Mouse (Mus musculus): ENCODE measurements around the gene Serpina3j.
A peak's percentile ranks its signal among the peaks of the same experiment; 100 is the strongest.
"Not testable (repeated sequence)": the region's sequence is repeated elsewhere in the genome, so short reads cannot be mapped to it uniquely, and the experiment has no call there.

The Serpina3j gene

DNA sequence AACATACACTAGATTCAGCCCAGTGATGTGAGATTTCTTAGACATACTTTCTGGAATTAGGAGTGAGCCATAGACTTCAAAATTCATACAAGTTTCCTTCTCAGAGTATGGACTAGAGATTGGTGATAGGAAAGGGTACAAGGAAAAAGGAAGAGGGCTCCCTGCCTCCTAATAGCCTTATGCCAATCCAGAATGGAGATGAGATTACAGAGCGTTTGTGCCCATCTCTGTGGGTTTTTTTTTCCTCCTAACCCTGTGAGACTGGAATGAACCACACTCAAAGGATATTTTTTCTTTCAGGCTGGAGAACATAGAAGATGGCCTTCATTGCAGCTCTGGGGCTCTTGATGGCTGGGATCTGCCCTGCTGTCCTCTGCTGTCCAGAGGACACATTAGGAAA lies at the start of gene Serpina3j:
Serpina3j (plus strand) TSS at position 301 of the 400 bp plus-strand sequence.
- no peak for DNase-seq

DNA sequence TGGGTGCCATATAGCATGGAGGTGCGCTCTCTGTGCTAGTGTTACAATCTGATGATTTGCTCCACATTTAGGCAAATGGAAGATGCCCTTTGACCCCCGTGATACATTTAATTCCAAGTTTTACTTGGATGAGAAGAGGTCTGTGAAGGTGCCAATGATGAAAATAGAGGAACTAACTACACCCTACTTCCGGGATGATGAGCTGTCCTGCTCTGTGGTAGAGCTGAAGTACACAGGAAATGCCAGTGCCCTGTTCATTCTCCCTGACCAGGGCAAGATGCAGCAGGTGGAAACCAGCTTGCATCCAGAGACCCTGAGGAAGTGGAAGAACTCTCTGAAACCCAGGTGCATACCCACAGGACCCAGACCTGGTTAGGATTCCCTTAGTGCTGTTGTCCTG lies 48.0 kb upstream of the Serpina3j start:
- DNase-seq = no peak

DNA sequence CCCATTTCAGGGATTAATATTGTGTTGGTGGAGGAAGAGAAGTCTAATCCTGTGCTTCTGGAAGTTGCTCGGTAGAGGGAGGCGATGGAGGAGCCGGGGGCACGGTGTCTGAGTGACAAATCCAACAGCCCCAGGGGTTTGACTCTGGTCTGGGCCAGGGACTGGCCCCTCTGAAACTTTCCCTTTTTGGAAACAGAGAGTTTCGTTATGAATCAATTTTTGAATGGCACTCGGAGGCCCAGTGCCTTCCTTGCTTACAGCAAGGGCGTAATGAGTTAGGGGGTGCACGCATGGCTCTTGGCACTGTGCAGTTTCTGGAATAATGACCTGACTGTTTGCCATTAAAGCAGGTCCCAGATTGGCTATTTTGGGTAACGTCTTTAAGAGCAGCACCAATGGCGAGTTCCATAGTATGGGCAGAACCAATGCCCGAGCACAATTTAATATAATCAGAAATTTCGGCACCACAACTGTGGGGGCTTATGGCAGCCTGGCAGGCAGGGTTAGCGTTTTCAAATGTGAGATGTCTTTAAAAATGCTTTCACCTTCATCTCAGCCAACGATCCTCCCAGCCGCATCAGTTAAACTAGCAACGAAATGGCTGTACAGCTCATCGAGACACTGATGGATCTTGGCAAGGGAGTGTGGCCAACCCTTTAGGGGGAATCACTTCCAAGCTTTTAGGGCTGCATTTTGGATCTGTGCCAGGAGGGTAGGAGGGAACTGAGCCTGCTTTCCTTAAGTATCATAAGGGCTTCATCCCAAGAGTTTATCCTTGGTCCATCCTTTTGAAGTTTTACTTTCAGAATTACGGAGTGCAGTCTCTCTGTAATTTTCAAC lies 35.9 kb upstream of the Serpina3j start:
- no peak for DNase-seq

DNA sequence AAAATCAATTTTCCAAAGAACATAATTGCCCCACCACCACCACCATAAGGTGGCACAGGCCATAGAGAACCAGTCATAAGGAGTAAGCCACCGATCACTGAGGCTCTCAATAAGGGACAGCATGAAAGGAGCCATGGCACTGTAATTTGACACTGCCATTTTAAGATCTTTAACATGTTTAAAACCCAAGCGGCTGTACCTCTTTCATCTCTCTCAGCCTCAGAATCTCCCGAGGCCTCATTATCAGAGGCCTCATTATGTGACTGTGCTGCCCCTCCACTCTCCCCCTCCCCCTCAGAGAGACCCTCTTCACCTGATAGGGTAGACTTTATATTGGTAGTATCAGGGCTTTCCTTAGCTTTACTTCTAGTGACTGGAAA lies 35.3 kb upstream of the Serpina3j start:
- DNase-seq = no peak

DNA sequence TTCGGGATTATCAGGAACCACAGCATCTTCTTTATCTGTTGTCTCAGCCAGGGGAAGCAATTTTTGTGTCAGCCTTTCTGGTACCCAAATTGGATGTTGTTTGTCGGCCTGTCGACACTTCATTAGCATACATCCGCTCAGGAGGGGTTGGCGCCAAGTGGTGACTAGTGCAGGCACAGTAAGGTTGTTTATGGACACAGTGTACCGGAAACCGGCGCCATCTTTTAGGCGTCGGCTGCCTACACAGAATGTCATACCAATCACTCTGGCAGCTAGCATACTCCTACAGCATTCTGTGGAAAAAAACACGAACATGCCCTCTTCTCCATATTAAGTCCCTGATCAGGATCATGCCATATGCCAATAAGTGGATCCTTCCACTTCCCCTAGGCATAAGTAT lies 31.0 kb upstream of the Serpina3j start:
- no peak for DNase-seq

DNA sequence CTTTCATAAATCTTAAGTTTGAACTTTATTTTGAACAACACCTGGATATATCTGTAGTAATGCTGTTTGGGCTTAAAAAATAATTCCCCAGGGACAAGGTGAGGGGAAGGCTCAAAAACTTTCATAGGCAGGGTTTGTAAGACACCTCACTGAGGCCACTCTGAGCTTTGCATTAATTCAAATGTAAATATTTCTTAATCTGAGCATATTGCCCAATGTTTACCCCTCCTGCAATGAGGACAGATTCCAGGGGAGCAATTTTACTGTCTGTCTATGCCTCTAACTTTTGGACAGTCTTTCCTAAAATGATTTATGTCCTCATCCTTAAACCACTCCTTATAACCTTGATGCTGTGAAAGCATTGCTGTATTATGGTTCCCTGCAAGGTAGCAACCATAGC lies 26.0 kb upstream of the Serpina3j start:
- DNase-seq = no peak

DNA sequence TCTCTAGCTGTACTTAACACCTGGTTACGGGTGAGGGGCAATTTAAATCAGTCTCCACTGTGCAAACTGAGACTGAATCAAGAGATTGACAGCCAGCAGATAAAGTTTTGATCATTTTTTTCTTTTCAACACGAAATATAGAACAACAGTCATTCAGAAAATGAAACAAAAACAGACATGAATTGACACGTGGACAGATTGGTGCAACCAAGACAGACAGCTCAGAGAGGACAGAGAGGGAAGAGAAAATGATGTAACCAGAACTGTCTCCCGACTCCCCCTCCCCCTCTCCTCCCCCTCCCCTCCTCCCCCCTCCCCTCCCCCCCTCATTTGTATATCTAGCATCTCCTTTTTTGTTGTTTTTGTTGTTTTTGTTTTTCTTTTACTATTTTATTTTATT lies 24.5 kb upstream of the Serpina3j start:
- DNase-seq = no peak

DNA sequence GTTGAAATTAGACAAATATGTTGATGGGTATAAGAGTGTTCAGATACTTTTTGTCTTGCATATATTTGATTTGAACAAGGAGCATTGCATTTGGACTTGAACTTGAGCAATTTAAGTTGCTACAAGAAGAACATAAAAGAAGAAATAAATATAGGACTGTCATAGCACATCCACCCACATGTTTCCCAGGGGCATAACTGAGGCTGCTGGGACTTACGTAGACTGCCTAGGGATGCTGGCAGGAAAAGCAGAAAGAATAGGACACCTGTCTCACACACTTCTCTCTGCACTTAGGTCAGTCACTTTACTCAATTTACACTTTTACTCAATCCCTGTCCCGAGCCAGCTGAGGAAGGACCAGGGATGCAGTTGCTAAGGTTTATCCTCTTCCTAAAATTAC lies 20.4 kb upstream of the Serpina3j start:
- no peak for DNase-seq

DNA sequence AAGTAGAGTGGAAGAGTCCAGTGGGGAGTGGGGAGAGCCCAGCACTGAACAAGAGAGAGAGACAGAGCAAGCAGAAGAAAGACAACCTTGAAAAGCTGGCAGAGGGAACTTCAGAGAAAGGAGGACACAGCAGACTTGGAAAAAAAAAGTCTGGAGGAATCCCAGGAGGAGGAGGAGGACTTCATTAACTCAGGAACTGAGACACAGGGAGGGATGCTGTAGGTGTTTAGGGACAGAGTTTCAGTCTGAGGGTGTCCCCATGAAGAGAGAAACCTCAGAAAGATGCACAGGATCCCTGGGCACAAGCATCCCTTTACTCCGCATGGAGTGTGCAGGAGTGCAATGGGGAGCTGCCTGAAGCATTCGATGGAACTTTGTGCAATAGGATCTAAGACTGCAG lies 16.3 kb upstream of the Serpina3j start:
- DNase-seq = no peak

DNA sequence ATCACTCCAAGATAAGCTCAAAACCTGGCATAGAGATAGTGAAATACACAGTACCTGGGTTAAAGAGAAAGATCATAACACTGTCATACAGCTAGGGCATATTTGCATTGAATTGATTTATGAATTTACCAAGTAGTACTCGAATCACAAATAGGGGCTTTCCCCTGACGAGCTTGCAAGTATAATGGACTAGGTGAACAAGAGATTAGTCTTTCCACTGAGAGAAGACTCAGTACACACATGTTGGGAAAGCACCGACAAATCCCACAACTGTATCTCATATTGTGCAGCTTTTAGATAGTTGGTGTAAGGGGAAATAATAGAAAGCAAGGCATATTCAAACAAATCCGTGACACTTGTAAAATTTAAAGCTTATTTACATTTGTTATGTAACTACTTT lies 8.4 kb upstream of the Serpina3j start:
- no peak for DNase-seq

DNA sequence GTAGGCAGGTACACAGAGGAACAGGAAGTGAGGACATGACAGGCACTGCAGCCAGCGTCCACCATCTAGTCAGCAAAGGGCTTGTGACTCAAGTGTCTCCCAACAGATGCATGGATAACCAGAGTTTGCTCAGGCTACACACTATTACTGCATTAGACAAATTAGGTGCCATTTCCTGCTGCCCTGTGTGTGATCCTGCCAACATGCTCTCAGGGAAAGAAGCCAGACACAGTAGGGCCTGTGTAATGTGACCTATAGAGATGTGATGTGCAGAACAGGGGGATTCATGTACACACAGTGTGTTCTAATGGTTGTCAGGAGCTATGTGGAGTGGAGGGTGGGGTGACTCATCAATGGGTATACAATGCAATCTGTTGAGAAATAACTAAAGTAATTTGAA lies 8.1 kb downstream of the Serpina3j start:
- no peak for DNase-seq

DNA sequence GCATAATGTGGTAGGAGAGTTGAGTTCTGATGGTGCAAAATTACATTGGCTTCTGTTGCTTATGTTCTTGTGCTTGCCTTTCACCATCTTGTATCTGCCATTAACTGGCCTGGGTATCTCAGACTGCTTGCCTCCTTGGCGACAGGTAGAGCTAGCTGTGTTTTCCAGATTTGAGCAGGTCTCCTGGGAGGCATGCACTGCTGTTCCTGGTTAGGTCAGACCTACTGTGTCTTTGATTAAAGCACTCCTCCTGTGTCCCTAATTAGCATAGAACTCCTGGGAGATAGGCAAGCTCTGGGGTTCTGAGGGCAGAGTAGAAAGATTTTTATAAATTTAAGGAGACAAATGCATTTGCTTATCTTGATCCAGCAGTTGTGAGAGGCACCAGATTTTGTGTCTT lies 17.3 kb downstream of the Serpina3j start:
- DNase-seq = no peak

DNA sequence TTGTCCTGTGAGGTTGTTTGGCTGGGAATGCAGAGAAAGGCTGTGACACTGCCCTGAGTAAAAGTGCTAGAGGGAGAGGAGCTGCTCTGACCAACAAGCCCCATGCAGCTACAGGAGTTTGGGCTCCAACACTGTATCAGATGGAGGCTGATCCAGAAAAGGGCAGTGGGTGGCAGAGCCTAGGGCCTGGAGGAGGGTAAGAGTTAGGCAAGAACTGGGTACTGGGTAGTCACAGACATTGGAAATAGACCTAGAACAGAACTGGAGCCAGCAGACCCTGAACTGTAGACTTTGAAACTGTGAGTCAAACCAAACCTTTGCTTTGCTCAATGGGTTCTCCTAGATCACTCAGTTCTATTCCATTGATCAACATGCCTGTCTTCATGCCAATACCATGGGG lies 22.5 kb downstream of the Serpina3j start:
- not testable (repeated sequence) for DNase-seq

DNA sequence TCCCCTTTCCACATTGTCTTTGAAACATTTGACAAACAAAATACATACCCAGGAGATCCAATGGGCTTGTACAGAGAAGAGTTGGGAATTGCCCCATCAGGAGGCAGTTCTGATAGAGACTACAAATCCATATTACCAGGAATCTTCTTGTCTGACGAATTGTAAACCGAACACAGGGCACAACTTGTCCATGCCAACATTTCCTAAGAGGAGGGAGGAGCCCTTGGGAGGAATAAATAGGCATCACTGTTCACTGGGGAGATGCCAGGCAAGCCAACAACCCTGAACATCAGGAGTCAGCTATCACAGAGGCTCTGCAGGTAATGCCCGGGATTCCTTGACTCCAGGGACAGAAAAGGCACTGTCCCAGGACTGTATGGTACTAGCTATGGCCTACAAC lies 23.9 kb downstream of the Serpina3j start, which contains the start of the genes Serpina3k and Serpina3m:
Serpina3k (plus strand) TSS at position 261 of the 400 bp plus-strand sequence.
Serpina3m (plus strand) TSS at position 261 of the 400 bp plus-strand sequence.
- not testable (repeated sequence) for DNase-seq

DNA sequence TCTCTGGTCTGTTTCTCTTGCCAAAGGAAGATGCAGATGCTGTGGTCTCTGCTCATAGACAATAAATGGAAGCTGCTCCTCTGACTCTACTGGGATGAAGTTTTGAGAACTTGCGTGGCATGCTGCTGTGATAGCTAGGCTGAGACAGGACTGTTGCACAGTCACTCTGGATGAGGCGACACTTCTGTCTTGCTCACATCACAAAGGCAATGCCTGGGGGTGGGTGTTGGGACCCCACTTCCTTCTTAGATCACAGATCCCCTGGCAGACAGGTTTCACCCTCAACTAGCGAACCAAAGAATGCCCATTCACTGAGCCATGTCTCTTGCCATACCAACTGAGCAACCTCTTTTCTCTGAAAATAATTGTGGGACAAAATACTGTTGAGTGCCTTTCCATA lies 24.4 kb downstream of the Serpina3j start:
- DNase-seq = no peak

DNA sequence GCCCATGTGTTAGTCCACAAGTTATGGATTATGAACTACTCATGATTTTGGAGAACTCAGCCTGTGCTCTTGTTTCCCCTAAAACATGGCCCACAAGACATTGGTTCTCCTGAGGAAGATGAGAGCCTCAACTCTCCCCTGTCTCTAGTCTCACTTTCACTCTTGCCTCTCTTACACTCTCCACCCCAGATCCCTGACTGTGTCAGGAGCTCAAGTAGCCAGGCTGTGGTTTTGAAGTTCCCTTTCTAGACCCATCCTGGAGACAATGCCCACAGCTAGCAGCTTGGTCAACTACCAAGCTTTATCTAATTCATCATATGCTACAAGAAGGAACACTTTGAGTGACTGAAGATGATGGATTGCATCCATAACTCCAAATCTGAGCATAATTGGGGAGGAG lies 28.1 kb downstream of the Serpina3j start:
- DNase-seq = not testable (repeated sequence)

DNA sequence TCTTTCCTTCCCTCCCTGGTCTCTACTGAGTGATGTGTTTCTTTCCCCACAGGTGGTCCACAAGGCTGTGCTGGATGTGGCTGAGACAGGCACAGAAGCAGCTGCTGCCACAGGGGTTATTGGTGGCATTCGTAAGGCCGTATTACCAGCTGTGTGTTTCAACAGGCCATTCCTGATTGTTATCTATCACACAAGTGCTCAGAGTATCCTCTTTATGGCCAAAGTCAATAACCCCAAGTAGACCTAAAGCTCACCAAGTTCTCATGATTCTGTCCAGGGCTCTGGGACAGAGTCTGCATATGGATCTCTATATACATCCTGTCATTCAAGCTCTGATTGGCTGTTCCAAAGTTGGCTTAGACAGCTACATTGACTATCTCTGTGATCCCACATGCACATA lies 30.8 kb downstream of the Serpina3j start:
- no peak for DNase-seq

DNA sequence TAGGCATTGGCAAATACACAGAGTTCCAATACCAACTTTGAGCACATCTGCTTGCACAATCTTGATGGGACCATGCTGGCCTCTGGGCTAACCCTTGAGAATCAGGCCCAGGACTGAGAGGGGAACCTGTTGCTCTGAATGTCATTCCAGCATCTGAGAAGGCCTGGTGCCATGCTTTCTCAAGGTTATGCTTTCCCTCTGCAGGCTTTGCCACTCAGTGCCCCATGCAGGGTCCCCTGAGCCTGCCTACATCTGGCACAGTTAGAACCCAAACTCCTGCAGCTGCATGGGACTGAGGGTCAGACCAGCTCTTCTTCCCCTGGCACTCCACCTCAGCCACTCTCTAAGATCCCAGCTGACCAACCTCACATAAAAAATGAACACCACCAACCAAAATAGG lies 31.4 kb downstream of the Serpina3j start:
- no peak for DNase-seq

DNA sequence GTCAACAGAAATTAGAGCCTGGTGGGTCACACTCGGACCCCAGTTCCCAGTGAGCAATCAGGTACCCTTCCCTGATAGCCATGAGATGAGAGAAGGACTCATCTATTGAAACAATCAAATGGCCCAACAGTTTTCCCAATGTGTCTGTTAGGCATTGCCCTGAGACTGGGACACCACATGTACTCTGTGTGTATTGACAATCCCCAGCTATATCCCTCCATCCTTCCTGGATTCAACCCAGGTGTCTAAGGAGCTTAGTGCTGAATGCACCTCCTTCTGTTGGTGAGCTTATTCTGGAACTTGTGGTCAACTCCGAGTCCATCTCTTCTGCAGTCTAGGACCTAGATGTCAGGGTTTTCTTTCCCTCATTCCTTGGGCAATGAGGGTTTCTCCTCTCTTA lies 32.7 kb downstream of the Serpina3j start:
- no peak for DNase-seq

DNA sequence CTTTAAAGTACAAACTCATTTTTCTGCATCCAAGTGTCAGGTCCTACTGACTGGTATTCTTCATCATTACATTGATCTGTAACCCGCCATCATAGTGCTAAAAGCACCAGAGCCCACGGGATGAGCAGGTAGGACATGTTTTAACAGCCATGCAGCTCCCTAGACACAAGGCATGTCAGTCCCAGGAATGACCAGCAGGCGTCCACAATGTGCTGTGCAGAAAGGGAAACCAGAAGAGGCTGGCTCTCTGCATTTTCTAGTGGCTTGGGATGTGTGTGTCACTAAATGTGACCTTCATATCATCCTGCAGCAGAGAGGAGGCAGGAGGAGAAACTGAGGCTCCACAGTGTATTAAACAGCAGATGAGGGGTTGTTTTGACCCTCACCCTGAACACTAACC lies 37.5 kb downstream of the Serpina3j start:
- DNase-seq = peak; percentile 74

DNA sequence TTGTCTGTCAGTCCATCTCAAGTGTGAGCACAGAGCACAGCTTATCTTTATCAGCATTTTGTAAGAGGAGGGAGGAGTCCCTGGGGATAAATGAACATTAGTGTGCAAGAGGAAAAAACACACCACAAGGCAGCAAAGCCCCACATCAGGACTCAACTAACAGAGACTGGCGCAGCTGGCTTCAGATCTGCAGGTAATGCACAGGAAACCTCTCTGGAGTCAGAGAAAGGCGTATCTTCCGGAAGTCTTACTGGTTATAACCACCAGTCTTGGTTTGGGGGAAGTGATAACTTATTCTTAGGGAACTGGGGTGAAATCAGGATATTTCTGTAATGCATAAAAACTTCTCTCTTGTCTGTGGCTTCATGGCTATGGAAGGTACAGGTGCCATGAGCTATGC lies 41.7 kb downstream of the Serpina3j start:
- no peak for DNase-seq

DNA sequence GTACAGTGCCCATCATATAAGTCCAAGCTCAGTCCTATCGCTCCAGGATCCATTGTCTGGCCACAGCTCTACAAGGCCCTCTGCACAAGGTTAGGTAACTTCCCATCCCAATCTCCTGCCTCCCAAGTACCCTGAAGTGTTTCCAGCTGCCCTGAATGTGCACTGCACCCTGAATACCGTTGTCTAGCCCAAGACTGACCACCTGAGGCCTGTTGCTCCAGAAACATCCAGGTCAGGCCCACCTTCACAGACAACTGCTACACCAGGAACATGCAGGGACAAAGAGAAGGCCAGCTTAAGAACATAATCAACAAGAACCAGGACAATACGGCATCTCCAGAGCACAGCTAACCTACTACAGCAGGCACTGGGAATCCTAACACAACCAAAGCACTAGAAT lies 55.6 kb downstream of the Serpina3j start:
- DNase-seq = no peak

Data from right cerebral cortex, postnatal 14 days (tissue).